Mouse (Mus musculus) thymus, postnatal 14 days (tissue): ENCODE data around the gene Nop58.
"Not testable (repeated sequence)": the region's sequence is repeated elsewhere in the genome, so short reads cannot be mapped to it uniquely, and the experiment has no call there.

ENCODE experiments used
- DNase-seq: peaks from one replicate; pipeline ENCODE4 v3.0.0; 2021

The Nop58 gene

GRCm38 (mm10) chr1:59684819-59685755 is at the start of gene Nop58:
Gene Nop58 (plus strand): TSS chr1:59684971.
- peak; percentile 87 for DNase-seq

- no peak for DNase-seq
These were observed 48.4 kb upstream of the Nop58 start for GRCm38 (mm10) chr1:59636349-59636748.

GRCm38 (mm10) chr1:59638371-59638770 is 46.4 kb upstream of the Nop58 start:
- no peak for DNase-seq

- DNase-seq, result no peak
These were observed 42.3 kb upstream of the Nop58 start for GRCm38 (mm10) chr1:59642488-59642887.

- DNase-seq, result not testable (repeated sequence)
These were observed 38.3 kb upstream of the Nop58 start for GRCm38 (mm10) chr1:59646502-59646901.

GRCm38 (mm10) chr1:59651201-59651819 is 33.5 kb upstream of the Nop58 start:
- DNase-seq, result no peak

GRCm38 (mm10) chr1:59653243-59653911 is 31.4 kb upstream of the Nop58 start:
- no peak for DNase-seq

- no peak for DNase-seq
These were observed 28.3 kb upstream of the Nop58 start for GRCm38 (mm10) chr1:59656244-59657171.

GRCm38 (mm10) chr1:59663456-59664135 is 21.2 kb upstream of the Nop58 start:
- DNase-seq, result no peak

- DNase-seq, result no peak
These were observed 15.9 kb upstream of the Nop58 start for GRCm38 (mm10) chr1:59668871-59669270.

GRCm38 (mm10) chr1:59669962-59670630 is 14.7 kb upstream of the Nop58 start:
- DNase-seq, result peak; percentile 48

- peak; percentile 88 for DNase-seq
These were observed 14.1 kb upstream of the Nop58 start, which contains the start of gene Sumo1 for GRCm38 (mm10) chr1:59670641-59671168. Gene Sumo1 (minus strand): TSS chr1:59670834.

- no peak for DNase-seq
These were observed 11.1 kb upstream of the Nop58 start for GRCm38 (mm10) chr1:59673661-59674060.

- peak; percentile 38 for DNase-seq
These were observed 599 bp upstream of the Nop58 start for GRCm38 (mm10) chr1:59683926-59684818.

- DNase-seq, result no peak
These were observed 2.7 kb downstream of the Nop58 start for GRCm38 (mm10) chr1:59687493-59687892.

GRCm38 (mm10) chr1:59690467-59690866 is 5.7 kb downstream of the Nop58 start:
- no peak for DNase-seq

GRCm38 (mm10) chr1:59697751-59698150 is 13.0 kb downstream of the Nop58 start:
- DNase-seq, result no peak

GRCm38 (mm10) chr1:59698207-59698606 is 13.4 kb downstream of the Nop58 start:
- no peak for DNase-seq

- DNase-seq, result no peak
These were observed 17.0 kb downstream of the Nop58 start for GRCm38 (mm10) chr1:59701766-59702165.

GRCm38 (mm10) chr1:59719900-59720299 is 35.1 kb downstream of the Nop58 start:
- peak; percentile 16 for DNase-seq
